Mouse (Mus musculus): ENCODE data around the gene Trpm8.

DNA sequence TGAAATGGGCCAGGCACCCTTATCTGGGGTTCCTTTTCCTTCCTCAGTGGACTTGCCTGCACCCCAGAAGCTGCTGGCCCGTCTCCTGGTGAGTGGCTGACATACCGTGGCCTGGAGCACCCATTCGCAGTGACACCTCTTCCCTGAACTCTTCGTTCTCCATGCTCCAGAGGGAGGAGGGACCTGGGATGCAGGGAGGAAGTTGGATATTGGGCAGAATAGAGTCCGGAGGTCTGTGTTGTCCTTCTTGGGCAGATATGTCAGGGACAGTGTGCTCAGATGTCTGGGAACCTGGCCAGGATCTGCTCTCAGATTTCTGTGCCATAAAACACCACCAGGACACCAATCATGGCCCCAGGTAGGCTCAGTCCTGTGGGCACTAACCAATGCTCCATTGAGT lies 37.4 kb upstream of the Trpm8 start:
- TF ChIP-seq POLR2A (IDR thresholded peaks at IDR 0.05; ENCODE audit: low read depth, low read length) (no peak), CTCF (IDR thresholded peaks at IDR 0.05; ENCODE audit: extremely low read depth, insufficient read depth, insufficient read length, insufficient replicate concordance) (no peak)

Data from spleen, adult 2 months (tissue).